Mouse (Mus musculus): ENCODE measurements around the gene Abcc6. TPM values are rescaled to one million over a fixed set of nuclear protein-coding genes. Genes with fewer than 3 reads are reported as not detected.
A peak's percentile ranks its signal among the peaks of the same experiment; 100 is the strongest.
"Not testable (repeated sequence)": the region's sequence is repeated elsewhere in the genome, so short reads cannot be mapped to it uniquely, and the experiment has no call there.

Abcc6 gene
- total RNA-seq, 2 experiments from 2014 or later: not detected

- no peak for DNase-seq
Measured at GRCm38 (mm10) chr7:46028681-46029080, 1.4 kb downstream of the Abcc6 start.

- no peak for DNase-seq
Measured at GRCm38 (mm10) chr7:46025436-46025835, 4.7 kb downstream of the Abcc6 start.

GRCm38 (mm10) chr7:46021951-46022350 lies 8.2 kb downstream of the Abcc6 start:
- DNase-seq: no peak

DNA sequence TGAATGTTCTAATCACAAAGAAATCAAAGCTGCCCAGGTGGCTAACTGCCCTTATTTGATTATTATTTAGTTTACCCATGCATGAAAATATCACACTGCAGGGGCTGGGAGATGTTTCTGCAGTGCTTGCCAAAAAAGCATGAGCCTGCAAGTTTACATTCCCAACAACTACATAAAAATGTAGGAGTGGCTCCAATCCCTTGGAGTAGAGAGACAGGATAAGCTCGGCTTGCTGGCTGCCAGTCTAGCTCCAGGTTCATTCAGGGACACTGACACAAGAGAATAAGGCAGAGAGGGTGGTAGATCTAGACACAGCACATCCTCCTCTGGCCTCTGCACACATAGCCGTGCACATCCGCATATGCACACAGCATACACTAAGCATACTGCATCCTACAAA lies 10.5 kb downstream of the Abcc6 start:
- DNase-seq: no peak

DNA sequence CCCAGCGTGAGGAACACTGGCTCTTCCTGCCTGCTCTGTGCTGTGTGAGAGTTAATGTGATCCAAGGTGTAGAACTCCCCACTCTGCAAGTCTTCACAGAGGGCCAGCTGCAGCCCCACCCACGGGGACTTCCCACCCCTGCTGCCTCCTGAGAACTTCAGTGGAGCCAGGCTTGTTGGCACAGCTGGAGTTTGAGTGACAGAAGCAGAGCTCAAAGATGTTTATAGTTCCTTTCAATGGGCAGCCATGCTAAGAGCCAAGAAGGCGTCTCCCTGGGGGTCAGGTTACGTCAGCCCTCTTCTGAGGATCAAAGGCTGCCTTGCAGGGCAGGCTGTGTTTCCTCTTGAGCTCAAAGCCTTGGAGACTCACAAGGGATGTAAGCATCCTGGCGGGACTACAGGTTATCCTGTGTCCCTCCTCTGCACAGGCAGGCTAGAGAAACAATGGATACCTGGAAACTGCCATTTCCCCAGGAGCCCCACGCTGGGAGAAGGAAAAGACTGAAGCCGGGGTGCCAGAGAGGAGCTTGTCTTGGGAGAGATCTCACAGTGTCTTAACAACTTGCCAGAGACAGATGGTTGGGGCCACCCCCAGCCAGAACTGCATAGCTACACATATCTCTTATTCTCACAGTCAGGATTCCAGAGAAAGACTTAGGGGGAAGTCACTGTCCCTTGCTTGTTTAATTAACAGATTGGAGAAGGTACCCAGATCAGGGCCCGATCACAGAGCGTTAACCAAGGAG lies 16.7 kb downstream of the Abcc6 start:
- DNase-seq: peak in 1 of 2 experiments; percentile 12

DNA sequence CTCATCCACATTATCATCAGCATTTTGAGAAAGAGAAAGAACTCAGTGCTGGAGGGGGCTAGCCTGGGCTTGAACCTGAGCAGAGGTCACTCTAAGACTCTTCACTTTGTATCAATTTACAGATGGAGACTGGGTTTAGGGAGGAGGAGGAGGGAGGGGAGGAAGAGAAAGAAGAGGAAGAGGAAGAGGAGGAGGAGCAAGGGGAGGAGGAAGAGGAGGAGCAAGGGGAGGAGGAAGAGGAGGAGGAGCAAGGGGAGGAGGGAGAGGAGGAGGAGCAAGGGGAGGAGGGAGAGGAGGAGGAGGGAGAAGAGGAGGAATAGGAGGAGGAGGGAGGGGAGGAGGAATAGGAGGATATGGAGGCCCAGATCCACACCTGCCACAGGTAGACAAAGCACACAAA lies 18.0 kb downstream of the Abcc6 start:
- no peak for DNase-seq

DNA sequence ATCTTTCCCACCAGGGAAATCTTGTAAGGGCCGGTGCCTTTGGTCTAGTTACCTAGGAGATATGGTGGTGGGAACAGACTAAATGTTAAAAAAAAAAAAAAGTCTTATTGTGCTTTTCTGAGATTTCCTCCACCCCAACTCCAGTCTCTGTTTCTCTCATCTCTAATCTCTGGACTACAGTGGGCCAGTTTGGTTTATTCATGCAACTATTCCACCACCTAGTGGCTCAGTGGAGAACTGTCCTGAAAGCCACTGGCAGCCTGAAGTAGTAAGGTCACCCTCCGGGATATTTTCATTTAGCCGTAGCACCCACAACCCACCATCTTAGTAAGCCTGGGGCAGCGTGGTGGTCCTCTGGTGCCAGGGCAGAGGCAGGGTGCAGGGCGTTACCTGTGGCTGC lies 20.5 kb downstream of the Abcc6 start:
- peak; percentile 40 to 74 for DNase-seq

DNA sequence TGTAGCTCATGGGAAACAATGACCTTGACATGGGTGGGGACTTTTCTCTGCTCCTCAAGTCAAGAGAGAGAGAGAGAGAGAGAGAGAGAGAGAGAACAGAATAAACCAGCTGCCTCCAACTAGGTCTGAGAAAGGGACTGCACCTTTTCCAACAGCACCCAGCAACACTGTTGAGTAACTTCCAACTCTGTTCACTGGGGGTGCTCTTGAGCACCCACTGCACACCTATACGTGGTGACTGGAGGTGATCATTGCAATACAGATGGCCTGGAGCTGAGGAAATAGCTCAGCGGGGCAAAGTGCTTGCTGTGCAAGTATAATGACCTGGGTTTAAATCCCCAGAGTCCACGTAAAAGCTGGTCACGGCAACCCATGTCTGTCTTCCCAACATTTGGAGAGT lies 27.4 kb downstream of the Abcc6 start:
- no peak for DNase-seq

DNA sequence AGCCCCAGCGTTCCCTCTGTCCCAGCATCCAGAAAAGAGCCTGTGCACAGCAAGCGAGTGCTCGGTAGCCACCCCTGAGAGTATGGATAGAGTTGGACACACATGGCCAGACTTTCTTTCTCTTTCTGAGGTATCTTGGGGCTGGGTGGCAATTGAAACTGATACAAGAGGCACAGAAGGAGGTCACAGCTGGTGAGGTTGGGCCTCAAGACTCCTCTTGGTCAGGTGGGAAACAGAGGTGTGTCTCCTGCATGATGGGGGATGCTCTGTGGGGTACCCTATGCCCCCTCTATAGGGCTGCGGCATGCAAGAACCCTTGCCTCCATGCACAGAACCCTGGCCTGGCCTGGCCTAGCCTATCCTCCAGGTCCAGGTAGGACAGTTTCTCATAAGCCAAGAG lies 29.5 kb downstream of the Abcc6 start:
- DNase-seq: no peak

DNA sequence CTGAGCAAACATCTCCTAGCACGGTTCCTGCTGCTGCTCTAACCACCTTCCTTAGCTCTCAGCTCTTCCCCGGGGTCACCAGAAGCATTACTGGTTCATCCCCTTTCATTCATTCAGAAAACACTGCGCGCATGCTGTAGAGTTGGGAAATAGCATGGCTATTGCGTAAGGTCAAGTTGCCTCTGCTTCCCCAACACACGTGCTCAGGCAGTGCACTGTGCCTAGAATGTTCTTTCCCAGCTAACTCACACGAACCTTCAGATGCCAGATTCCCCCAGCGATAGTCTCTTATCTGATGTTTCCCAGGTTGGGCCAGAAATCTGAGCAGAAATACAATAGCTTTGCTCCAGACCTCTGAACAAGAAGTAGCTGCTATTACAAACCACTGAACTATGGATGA lies 37.6 kb downstream of the Abcc6 start:
- DNase-seq: no peak

DNA sequence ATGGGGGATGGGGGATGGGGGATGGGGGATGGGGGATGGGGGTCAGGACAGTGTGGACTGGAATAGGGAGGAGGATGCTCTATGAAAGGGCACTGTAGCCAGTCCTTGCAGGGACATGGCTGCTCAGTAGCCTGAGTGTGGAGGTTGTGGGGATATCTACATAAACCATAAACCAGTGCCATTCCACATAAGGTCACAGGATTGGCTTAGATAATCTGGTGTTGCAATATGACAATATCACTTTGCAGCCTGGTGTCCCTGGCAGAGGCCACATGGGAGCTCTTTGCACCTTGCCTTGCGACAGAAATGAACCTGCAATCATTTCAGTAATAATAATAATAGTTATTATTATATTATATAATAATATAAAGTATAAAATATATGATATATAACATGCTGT lies 41.8 kb downstream of the Abcc6 start:
- no peak for DNase-seq

DNA sequence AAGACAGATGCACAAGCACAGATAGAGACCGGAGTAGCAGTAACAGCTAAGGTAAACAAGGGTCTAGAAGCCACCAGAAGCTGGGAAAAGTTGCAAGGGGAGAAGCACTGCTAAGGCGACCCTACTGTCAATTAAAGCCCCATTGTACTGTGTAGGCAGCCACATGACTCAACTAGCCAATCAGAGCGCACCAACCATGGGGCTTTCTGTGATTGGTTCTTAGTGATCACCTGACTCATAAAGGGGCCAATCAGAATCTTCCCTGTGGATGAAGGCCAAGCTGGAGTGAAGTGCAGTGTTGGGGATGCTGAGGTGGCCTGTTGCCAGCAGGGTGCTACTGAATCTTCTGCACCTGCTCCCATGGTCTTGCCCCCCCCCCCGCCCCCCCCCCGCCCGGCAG lies 43.2 kb downstream of the Abcc6 start:
- no peak for DNase-seq

- DNase-seq: no peak
Measured at GRCm38 (mm10) chr7:45981612-45982011, 48.5 kb downstream of the Abcc6 start.

GRCm38 (mm10) chr7:45974512-45974911 lies 55.6 kb downstream of the Abcc6 start:
- DNase-seq: no peak

- no peak for DNase-seq
Measured at GRCm38 (mm10) chr7:45974103-45974502, 56.0 kb downstream of the Abcc6 start.

- DNase-seq: no peak
Measured at GRCm38 (mm10) chr7:45973271-45973687, 56.8 kb downstream of the Abcc6 start.

DNA sequence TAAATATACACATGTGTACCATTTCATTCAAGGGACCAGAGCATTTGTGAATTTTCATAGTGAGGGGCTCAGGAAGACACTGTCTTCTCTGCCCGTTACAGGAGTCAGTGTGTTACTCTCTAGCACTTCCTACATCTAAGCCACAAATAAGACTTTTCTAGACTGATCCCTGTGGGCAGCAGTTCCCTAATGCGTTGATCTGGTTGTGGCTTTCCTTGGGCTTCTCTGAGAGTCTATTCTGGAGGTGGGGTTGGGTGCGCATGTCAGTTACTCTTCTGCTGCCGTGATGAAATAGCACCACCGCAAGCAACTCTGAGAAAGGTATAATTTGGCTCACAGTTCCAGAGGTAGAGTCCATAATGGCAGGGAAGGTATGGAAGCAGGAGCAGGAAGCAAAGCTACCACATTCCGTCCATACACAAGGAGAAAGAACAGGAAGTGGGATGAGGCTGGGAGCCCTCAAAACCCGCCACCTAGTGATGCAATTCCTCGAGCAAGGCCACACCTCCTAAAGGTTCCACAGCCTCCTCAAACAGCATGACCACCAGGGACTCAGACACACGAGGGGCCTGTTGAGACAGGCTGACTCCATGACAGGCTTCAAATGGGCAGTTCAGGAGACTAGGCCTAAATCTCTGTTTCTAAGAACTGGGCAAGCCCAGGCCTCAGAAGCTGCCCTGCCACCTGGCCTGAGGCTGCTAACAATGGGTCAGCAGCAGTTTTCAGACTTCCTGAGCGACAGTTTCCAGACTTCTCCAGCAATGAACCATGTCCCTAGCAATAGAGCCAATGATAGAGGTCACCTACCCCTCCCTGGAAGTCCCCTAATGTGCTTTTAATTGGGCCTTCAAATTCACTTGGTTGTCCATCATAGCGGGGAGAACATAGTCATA lies 58.0 kb downstream of the Abcc6 start:
- no peak for DNase-seq

- DNase-seq: no peak
Measured at GRCm38 (mm10) chr7:45956611-45957010, 73.5 kb downstream of the Abcc6 start.

GRCm38 (mm10) chr7:45949061-45949460 lies 81.0 kb downstream of the Abcc6 start:
- DNase-seq: no peak

GRCm38 (mm10) chr7:45943280-45943679 lies 86.8 kb downstream of the Abcc6 start:
- DNase-seq: not testable (repeated sequence)

GRCm38 (mm10) chr7:45941986-45942385 lies 88.1 kb downstream of the Abcc6 start:
- DNase-seq: no peak

GRCm38 (mm10) chr7:45939836-45940235 lies 90.3 kb downstream of the Abcc6 start:
- DNase-seq: no peak

- DNase-seq: peak; percentile 61 to 78
Measured at GRCm38 (mm10) chr7:45935114-45935513, 95.0 kb downstream of the Abcc6 start.
